Mouse (Mus musculus): ENCODE data around the gene Elmo3. TPM values are rescaled to one million over a fixed set of nuclear protein-coding genes. Genes with fewer than 3 reads are reported as not detected.
A peak's percentile ranks its signal among the peaks of the same experiment; 100 is the strongest.

Elmo3 gene
- polyA plus RNA-seq (2016; fragmentation: Nextera tagmentation; extraction: Ambion mirVana), result 2.7 and 3.5 TPM in 2 replicates

GRCm38 (mm10) chr8:105305211-105306145 is at the start of gene Elmo3:
Gene Elmo3, plus strand, starts transcription at chr8:105305601.
- no peaks in the 10 kb centered on the region for H3K27me3 ChIP-seq (replicated peaks; ENCODE audit: low read depth, poor library complexity, severe bottlenecking)

GRCm38 (mm10) chr8:105257318-105258114 is 47.9 kb upstream of the Elmo3 start:
- 66% methylated on average over 7 of the region's 7 CpGs for WGBS
- H3K9me3 ChIP-seq, result no peaks in the 10 kb centered on the region; the same call in 1 of the 2 replicates

More at GRCm38 (mm10) chr8:105305211-105306145, at the start of gene Elmo3:
- Histone ChIP-seq H3K36me3 (replicated peaks) (peaks cover 87% of the 10 kb centered on the region), H3K4me1 (peaks cover 27% of the 10 kb centered on the region), H3K27ac (replicated peaks) (peak within 1 kb of the TSS; percentile 80), H3K9me3 (no peaks in the 10 kb centered on the region), H3K4me3 (peak within 1 kb of the TSS; percentile 53)
- 7% methylated on average over 29 of the region's 30 CpGs for WGBS
- DNase-seq (ENCODE audit: low spot score), result peak; percentile 74

GRCm38 (mm10) chr8:105258911-105259720 is 46.3 kb upstream of the Elmo3 start:
- WGBS, result 2% methylated on average over 55 of the region's 55 CpGs

More at GRCm38 (mm10) chr8:105257318-105258114, 47.9 kb upstream of the Elmo3 start:
- peaks cover 7% of the 10 kb centered on the region for H3K36me3 ChIP-seq (replicated peaks)
- H3K27me3 ChIP-seq (replicated peaks; ENCODE audit: low read depth, poor library complexity, severe bottlenecking), result peaks cover 83% of the 10 kb centered on the region
- no peak overlapping the region for H3K4me3 ChIP-seq
- H3K27ac ChIP-seq (replicated peaks), result no peak overlapping the region
- no peak for DNase-seq (ENCODE audit: low spot score)
- peaks cover 37% of the 10 kb centered on the region for H3K4me1 ChIP-seq

GRCm38 (mm10) chr8:105259721-105260320 is 45.6 kb upstream of the Elmo3 start:
- Histone ChIP-seq H3K9me3 (no peaks in the 10 kb centered on the region; the same call in 1 of the 2 replicates), H3K4me1 (peaks cover 34% of the 10 kb centered on the region), H3K36me3 (replicated peaks) (no peaks in the 10 kb centered on the region), H3K27ac (replicated peaks) (no peak overlapping the region), H3K4me3 (peak overlapping the region; percentile 57), H3K27me3 (replicated peaks; ENCODE audit: low read depth, poor library complexity, severe bottlenecking) (peaks cover 100% of the 10 kb centered on the region)
- DNase-seq (ENCODE audit: low spot score), result peak; percentile 89
- WGBS, result 3% methylated on average over 30 of the region's 30 CpGs

More at GRCm38 (mm10) chr8:105258911-105259720, 46.3 kb upstream of the Elmo3 start:
- H3K27ac ChIP-seq (replicated peaks), result no peak overlapping the region
- H3K27me3 ChIP-seq (replicated peaks; ENCODE audit: low read depth, poor library complexity, severe bottlenecking), result peaks cover 96% of the 10 kb centered on the region
- peak; percentile 70 for DNase-seq (ENCODE audit: low spot score)
- H3K4me3 ChIP-seq, result peak overlapping the region; percentile 57
- no peaks in the 10 kb centered on the region; the same call in 1 of the 2 replicates for H3K9me3 ChIP-seq
- H3K36me3 ChIP-seq (replicated peaks), result no peaks in the 10 kb centered on the region
- peaks cover 34% of the 10 kb centered on the region for H3K4me1 ChIP-seq

GRCm38 (mm10) chr8:105260371-105261099 is 44.9 kb upstream of the Elmo3 start:
- 63% methylated on average over 7 of the region's 7 CpGs for WGBS
- no peak for DNase-seq (ENCODE audit: low spot score)
- no peak overlapping the region for H3K4me3 ChIP-seq
- H3K36me3 ChIP-seq (replicated peaks), result no peaks in the 10 kb centered on the region
- no peaks in the 10 kb centered on the region; the same call in 1 of the 2 replicates for H3K9me3 ChIP-seq
- H3K27ac ChIP-seq (replicated peaks), result no peak overlapping the region
- peaks cover 100% of the 10 kb centered on the region for H3K27me3 ChIP-seq (replicated peaks; ENCODE audit: low read depth, poor library complexity, severe bottlenecking)
- H3K4me1 ChIP-seq, result peaks cover 32% of the 10 kb centered on the region

- Histone ChIP-seq H3K27me3 (replicated peaks; ENCODE audit: low read depth, poor library complexity, severe bottlenecking) (peaks cover 100% of the 10 kb centered on the region), H3K4me3 (no peak overlapping the region), H3K9me3 (peaks cover 4% of the 10 kb centered on the region), H3K27ac (replicated peaks) (no peak overlapping the region), H3K36me3 (replicated peaks) (no peaks in the 10 kb centered on the region), H3K4me1 (peaks cover 32% of the 10 kb centered on the region)
- 83% methylated on average over 12 of the region's 12 CpGs for WGBS
- no peak for DNase-seq (ENCODE audit: low spot score)
These were observed 43.9 kb upstream of the Elmo3 start for GRCm38 (mm10) chr8:105261326-105261980.

GRCm38 (mm10) chr8:105263244-105263912 is 42.0 kb upstream of the Elmo3 start:
- 40% methylated on average over 16 of the region's 16 CpGs for WGBS
- peak overlapping the region; percentile 76 for H3K4me3 ChIP-seq
- DNase-seq (ENCODE audit: low spot score), result no peak

GRCm38 (mm10) chr8:105264024-105264982 is 41.1 kb upstream of the Elmo3 start, which contains the start of the genes Tradd and Fbxl8:
Gene Tradd, minus strand, starts transcription at chr8:105264609.
Gene Fbxl8, plus strand, starts transcription at chr8:105264648.
- DNase-seq (ENCODE audit: low spot score), result peak; percentile 83
- H3K27ac ChIP-seq (replicated peaks), result peak within 1 kb of the TSS; percentile 59; the same call in 1 of the 2 replicates
- H3K9me3 ChIP-seq, result peaks cover 4% of the 10 kb centered on the region
- peaks cover 100% of the 10 kb centered on the region for H3K27me3 ChIP-seq (replicated peaks; ENCODE audit: low read depth, poor library complexity, severe bottlenecking)
- peaks cover 48% of the 10 kb centered on the region for H3K4me1 ChIP-seq
- 1% methylated on average over 54 of the region's 54 CpGs for WGBS
- no peaks in the 10 kb centered on the region for H3K36me3 ChIP-seq (replicated peaks)
- peak within 1 kb of the TSS; percentile 76 for H3K4me3 ChIP-seq

More at GRCm38 (mm10) chr8:105263244-105263912, 42.0 kb upstream of the Elmo3 start:
- peaks cover 100% of the 10 kb centered on the region for H3K27me3 ChIP-seq (replicated peaks; ENCODE audit: low read depth, poor library complexity, severe bottlenecking)
- peaks cover 4% of the 10 kb centered on the region for H3K9me3 ChIP-seq
- no peak overlapping the region for H3K27ac ChIP-seq (replicated peaks)
- peaks cover 47% of the 10 kb centered on the region for H3K4me1 ChIP-seq
- H3K36me3 ChIP-seq (replicated peaks), result no peaks in the 10 kb centered on the region

GRCm38 (mm10) chr8:105265128-105265527 is 40.3 kb upstream of the Elmo3 start:
- H3K4me3 ChIP-seq, result peak overlapping the region; percentile 76
- DNase-seq (ENCODE audit: low spot score), result no peak
- WGBS, result 15% methylated on average over 10 of the region's 10 CpGs
- no peaks in the 10 kb centered on the region for H3K36me3 ChIP-seq (replicated peaks)
- no peak overlapping the region for H3K27ac ChIP-seq (replicated peaks)
- H3K27me3 ChIP-seq (replicated peaks; ENCODE audit: low read depth, poor library complexity, severe bottlenecking), result peaks cover 100% of the 10 kb centered on the region
- H3K9me3 ChIP-seq, result peaks cover 4% of the 10 kb centered on the region
- peaks cover 49% of the 10 kb centered on the region for H3K4me1 ChIP-seq
